Mouse (Mus musculus): ENCODE data around the gene Cebpa. TPM values are rescaled to one million over a fixed set of nuclear protein-coding genes. Genes with fewer than 3 reads are reported as not detected.

The Cebpa gene
- total RNA-seq (2014; fragmentation: Nextera tagmentation), result 0.37 and 1.6 TPM in 2 replicates
- total RNA-seq (2017), result 1.9 TPM in 1 of 2 replicates, not detected in the other

DNA sequence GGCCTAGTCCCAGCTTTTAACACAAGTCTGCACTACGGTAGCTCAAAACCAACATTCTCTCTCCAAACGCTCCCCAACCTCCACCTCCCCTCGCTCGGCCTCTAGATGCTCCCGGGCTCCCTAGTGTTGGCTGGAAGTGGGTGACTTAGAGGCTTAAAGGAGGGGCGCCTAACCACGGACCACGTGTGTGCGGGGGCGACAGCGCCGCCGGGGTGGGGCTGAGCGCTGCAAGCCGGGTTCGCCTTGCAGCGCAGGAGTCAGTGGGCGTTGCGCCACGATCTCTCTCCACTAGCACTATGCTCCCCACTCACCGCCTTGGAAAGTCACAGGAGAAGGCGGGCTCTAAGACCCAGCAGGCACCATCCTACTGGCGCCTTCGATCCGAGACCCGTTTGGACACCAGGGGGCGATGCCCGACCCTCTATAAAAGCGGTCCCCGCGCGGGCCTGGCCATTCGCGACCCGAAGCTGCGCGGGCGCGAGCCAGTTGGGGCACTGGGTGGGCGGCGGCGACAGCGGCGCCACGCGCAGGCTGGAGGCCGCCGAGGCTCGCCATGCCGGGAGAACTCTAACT lies at the start of gene Cebpa:
Gene Cebpa (plus strand): TSS at position 453 of the 573 bp plus-strand sequence.
- ATAC-seq (replicated peaks; ENCODE audit: low FRiP score, low TSS enrichment, poor library complexity, severe bottlenecking), result peak; percentile 81

- no peak for ATAC-seq (replicated peaks; ENCODE audit: low FRiP score, low TSS enrichment, poor library complexity, severe bottlenecking)
These were observed 42.4 kb upstream of the Cebpa start for GRCm38 (mm10) chr7:35076645-35077044.

GRCm38 (mm10) chr7:35080843-35081338 lies 38.2 kb upstream of the Cebpa start:
- ATAC-seq (replicated peaks; ENCODE audit: low FRiP score, low TSS enrichment, poor library complexity, severe bottlenecking), result peak; percentile 67

GRCm38 (mm10) chr7:35081406-35082104 lies 37.5 kb upstream of the Cebpa start:
- ATAC-seq (replicated peaks; ENCODE audit: low FRiP score, low TSS enrichment, poor library complexity, severe bottlenecking), result 0 out of 2 replicates have a peak, but pooled peaks have one; percentile 35

- no peak for ATAC-seq (replicated peaks; ENCODE audit: low FRiP score, low TSS enrichment, poor library complexity, severe bottlenecking)
These were observed 34.3 kb upstream of the Cebpa start for GRCm38 (mm10) chr7:35084565-35085360.

DNA sequence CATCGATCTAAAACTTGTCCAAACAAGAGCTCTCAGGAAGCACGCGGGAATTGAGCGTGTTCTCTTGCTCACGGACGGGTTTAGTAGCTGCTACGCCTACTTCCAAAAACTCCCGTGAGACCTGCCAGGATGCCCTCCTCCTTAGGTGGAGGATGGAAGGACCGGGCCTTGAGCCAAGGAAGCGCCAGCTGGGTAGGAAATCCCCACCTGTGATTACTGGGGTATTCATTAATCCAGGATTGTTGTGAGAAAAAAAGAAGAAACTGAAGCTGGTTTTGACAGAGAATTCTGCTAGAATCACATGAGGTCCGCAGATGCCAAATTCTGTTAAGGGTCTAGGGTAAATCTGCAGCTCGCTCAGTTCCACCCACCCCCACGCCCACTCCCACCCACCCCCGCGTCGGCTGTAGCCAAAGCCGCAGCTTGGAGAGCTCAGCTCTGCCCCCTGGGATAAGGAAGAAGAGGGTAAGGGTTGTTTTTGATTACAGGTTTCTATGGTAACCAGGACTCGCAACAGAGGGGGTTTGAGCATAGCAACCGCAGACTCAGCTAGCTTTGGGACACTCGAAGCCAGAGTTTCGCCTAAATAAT lies 32.7 kb upstream of the Cebpa start:
- peak; percentile 81 for ATAC-seq (replicated peaks; ENCODE audit: low FRiP score, low TSS enrichment, poor library complexity, severe bottlenecking)

GRCm38 (mm10) chr7:35090550-35090949 lies 28.5 kb upstream of the Cebpa start:
- ATAC-seq (replicated peaks; ENCODE audit: low FRiP score, low TSS enrichment, poor library complexity, severe bottlenecking), result no peak

GRCm38 (mm10) chr7:35094975-35095678 lies 24.0 kb upstream of the Cebpa start:
- ATAC-seq (replicated peaks; ENCODE audit: low FRiP score, low TSS enrichment, poor library complexity, severe bottlenecking), result no peak

GRCm38 (mm10) chr7:35098777-35099176 lies 20.3 kb upstream of the Cebpa start:
- ATAC-seq (replicated peaks; ENCODE audit: low FRiP score, low TSS enrichment, poor library complexity, severe bottlenecking), result no peak

- ATAC-seq (replicated peaks; ENCODE audit: low FRiP score, low TSS enrichment, poor library complexity, severe bottlenecking), result no peak
These were observed 19.6 kb upstream of the Cebpa start for GRCm38 (mm10) chr7:35099528-35099927.

GRCm38 (mm10) chr7:35106614-35107013 lies 12.5 kb upstream of the Cebpa start:
- ATAC-seq (replicated peaks; ENCODE audit: low FRiP score, low TSS enrichment, poor library complexity, severe bottlenecking), result no peak

DNA sequence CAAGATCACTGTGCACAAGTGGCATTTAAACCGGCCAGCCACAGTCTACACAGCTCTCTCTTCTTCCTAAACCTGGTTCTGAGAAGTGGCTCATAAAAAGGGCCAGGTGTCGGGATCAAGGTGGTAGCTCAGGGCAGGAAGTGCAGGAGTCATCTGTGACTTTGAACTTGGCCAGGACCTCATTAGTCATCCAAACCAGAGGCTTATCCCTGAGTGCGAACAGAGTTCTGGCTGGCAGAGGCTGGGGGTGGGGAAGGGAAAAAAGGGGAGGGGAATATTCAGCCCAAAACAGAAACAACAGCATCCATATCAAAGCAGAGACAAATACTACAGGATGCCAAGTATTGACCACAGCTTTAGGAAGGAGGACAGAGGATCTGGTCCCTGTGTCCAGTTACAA lies 11.5 kb upstream of the Cebpa start:
- no peak for ATAC-seq (replicated peaks; ENCODE audit: low FRiP score, low TSS enrichment, poor library complexity, severe bottlenecking)

- no peak for ATAC-seq (replicated peaks; ENCODE audit: low FRiP score, low TSS enrichment, poor library complexity, severe bottlenecking)
These were observed 11.0 kb upstream of the Cebpa start for GRCm38 (mm10) chr7:35108046-35108445.

DNA sequence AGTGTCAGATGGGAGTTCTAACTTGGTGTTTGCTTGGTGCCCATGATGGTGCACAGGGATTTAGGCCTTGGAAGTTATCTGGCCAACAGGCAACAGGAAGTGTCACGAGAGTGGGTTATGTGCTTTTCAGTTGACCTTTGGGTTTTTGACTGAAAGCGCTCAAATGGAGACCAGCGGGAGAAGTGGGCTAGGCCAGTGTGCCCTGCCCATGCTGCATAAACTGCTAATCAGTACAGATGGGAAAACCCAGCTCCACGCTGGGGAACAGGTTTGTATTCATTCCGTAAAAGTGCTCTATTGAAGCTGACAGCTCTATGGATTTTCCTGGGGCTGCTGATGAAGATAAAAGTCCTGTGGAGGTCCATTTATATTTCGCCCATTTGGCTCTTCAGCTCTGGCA lies 10.4 kb upstream of the Cebpa start:
- no peak for ATAC-seq (replicated peaks; ENCODE audit: low FRiP score, low TSS enrichment, poor library complexity, severe bottlenecking)

DNA sequence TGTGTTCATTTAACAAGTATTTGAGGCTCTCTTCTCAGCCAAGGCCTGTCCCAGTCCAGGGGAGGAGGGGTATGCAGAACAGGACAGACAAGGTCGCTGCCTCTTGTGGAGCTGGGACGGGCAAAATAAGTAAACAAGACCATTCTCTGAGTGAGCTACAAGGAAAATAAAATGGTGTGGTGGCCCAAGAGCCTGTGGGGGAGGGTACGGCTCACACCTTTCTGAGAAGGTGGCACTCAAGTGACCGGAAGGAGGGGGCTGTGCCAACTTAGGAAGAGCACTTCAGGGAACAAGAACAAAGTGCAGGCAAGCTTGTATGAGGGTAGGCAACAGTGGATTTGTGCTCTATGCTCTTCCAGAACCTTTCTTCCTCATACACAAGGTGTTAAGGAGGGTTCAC lies 6.0 kb upstream of the Cebpa start:
- no peak for ATAC-seq (replicated peaks; ENCODE audit: low FRiP score, low TSS enrichment, poor library complexity, severe bottlenecking)

DNA sequence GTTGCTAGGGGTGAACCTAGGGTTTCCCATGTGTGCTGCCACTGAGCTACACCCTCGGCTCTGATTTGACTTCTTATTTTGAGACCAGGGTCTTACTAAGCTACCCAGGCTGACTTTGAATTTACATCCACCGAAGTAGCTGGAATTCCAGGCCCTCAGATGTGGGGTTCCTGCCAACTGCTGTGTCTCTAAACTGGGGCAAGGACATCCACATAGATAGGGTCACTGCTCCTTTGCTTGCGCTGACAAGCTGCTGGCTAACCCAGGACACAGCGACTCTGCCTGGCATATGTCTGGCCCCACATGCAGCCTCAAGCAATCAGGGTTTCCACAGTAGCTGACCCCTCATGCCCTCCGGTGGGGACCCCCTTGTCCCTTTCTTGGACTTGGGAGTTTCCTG lies 5.4 kb upstream of the Cebpa start:
- no peak for ATAC-seq (replicated peaks; ENCODE audit: low FRiP score, low TSS enrichment, poor library complexity, severe bottlenecking)

GRCm38 (mm10) chr7:35116524-35116923 lies 2.6 kb upstream of the Cebpa start:
- no peak for ATAC-seq (replicated peaks; ENCODE audit: low FRiP score, low TSS enrichment, poor library complexity, severe bottlenecking)

DNA sequence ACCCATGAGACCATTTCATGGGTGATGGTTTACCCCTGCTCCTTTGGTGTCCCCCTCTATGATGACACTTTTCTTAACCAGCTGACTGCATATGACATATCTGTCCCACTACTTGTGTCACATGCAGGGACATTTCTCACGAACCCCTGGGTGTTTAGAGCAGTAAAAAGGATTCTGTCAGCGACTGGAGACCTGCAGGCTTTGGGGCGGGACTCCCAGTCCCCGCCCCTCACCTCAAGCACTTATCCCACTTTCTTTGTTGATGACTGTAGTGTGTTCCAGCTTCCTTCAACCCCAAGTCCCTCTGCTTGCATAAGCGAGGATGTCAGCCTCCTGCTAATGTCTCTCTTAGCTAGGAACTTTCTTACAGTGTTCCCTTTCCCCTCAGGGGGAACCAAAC lies 2.0 kb upstream of the Cebpa start:
- no peak for ATAC-seq (replicated peaks; ENCODE audit: low FRiP score, low TSS enrichment, poor library complexity, severe bottlenecking)

- no peak for ATAC-seq (replicated peaks; ENCODE audit: low FRiP score, low TSS enrichment, poor library complexity, severe bottlenecking)
These were observed 1.4 kb upstream of the Cebpa start for GRCm38 (mm10) chr7:35117761-35118098.

All from megakaryocyte-erythroid progenitor cell, adult 5-6 weeks (primary cell).